Mouse (Mus musculus): Measurements from ENCODE around the gene Adamts1.

GRCm38 (mm10) chr16:85767341-85767740 lies 35.6 kb downstream of the Adamts1 start:
- TF ChIP-seq CTCF (IDR thresholded peaks at IDR 0.05; ENCODE audit: low read depth) (no peak), EP300 (IDR thresholded peaks at IDR 0.05; ENCODE audit: low read depth) (no peak)

All from liver, postnatal 0 days (tissue).